Mouse (Mus musculus) lung, adult 2 months (tissue): ENCODE data around the gene Fam214a. TPM values are rescaled to one million over a fixed set of nuclear protein-coding genes. Genes with fewer than 3 reads are reported as not detected.

ENCODE experiments used
- DNase-seq: peaks from one replicate; pipeline ENCODE4 v3.0.0; 2022
- H3K4me1 ChIP-seq: fragments of 200-500 bp; 2 replicates; pipeline ENCODE4 v1.6.1; 2011; ENCODE audit warnings: low read length; ENCODE audit not compliant: control insufficient read depth, insufficient read depth
- H3K4me3 ChIP-seq: fragments of 200-500 bp; replicated peaks from 2 replicates; pipeline ENCODE3; 2011; ENCODE audit warnings: low read depth, mild to moderate bottlenecking, control low read depth, low read length; ENCODE audit errors: extremely low read depth
- CTCF ChIP-seq: fragments of 200-500 bp; IDR thresholded peaks from 2 replicates; pipeline ENCODE4 v1.5.1; 2011; ENCODE audit warnings: mild to moderate bottlenecking, low read length, control low read depth; ENCODE audit not compliant: insufficient read depth
- POLR2A ChIP-seq: fragments of 200-500 bp; IDR thresholded peaks from 2 replicates; pipeline ENCODE4 v1.6.1; 2011; ENCODE audit warnings: low read depth, mild to moderate bottlenecking, control low read depth, low read length, borderline replicate concordance; ENCODE audit errors: extremely low read depth
- WGBS: fragments of 180-500 bp; shearing (Covaris S2); methylation state at CpG from one replicate; pipeline ENCODE4 v1.1.7; 2018; 5-methylcytosine and 5-hydroxymethylcytosine counted together
- polyA plus RNA-seq: library from polyadenylated mRNA; depleted of rRNA; stranded (reverse); fragments of >200 nt; gene quantifications from 2 replicates; pipeline ENCODE4 v1.2.3, GENCODE M21; 2012; rRNA removed

Fam214a gene
- polyA plus RNA-seq, 1 experiment = 11.8 TPM

DNA sequence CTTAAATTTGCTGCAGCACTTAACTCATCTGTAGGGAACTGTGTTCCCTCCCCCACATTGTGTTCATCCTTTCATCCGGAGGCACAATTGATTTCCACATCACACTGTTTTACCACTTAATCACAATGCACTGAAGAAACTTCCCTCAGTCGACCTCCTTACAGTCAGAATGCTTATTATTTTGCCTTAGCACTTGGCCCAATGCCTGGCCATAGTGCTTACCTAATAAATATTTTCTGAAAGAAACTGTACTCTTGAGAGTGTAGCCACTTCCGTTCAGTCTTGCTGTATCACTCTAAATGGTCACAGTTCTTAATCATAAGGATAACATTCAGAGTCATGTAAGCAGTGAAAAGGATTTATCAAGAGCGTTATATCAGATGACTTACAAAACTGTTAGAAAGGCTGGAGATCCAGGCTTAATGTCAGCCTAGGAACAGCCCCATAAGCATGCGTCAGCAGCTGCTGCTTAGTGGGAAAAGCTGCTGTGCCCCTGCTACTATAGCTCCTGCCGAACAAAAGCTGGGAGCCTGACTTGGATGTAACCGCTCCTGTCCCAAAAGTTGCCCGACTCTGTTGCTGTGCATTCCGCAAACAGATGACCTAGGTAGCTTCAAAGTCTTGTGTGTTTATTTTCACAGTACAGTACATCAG lies 112.1 kb downstream of the Fam214a start:
- Histone ChIP-seq H3K4me1 (no peaks in the 10 kb centered on the region), H3K4me3 (no peak overlapping the region)
- WGBS = 50% methylated on average over 9 of the region's 9 CpGs
- no peak for DNase-seq
- TF ChIP-seq POLR2A (no peak), CTCF (no peak)

GRCm38 (mm10) chr9:75070457-75071028 lies 117.9 kb downstream of the Fam214a start, which contains the start of gene Myo5a:
Myo5a (plus strand) TSS chr9:75071015.
- TF ChIP-seq CTCF = no peak
- no peak for TF ChIP-seq POLR2A
- WGBS = 22% methylated on average over 23 of the region's 23 CpGs
- Histone ChIP-seq H3K4me1 (peaks cover 7% of the 10 kb centered on the region), H3K4me3 (peak within 1 kb of the TSS; percentile 69)
- no peak for DNase-seq

DNA sequence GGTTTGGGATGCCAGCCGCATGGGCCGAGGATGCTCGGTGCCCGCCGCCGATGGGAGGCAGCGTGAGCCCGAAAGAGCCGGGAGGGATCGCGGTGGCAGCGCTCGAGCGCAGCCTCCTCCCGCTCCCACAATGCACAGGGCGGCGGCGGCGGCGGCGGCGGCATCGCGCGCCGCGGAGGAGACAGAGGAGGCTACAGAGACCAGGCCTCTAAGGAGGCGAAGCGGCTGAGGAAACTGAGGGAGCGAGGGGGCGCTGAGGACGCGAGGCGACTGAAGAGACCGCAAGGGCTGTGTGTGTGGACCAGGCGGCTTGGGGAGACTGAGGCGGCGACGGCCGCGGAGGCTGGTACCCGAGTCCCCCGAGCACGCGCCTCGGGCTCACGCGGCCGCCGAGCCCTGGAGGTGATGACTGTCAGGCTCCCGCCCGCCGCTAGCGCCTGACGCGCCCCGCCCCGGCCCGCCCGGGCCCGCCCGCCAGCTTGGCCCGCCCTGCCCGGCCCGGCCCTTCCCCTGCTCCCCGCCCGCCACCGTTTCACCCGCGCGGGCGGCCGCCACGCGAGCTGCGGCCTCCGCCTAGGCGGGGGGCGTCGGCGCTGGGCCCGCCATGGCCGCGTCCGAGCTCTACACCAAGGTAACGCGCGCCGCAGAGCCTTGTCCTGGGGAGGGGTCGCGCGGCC lies 118.5 kb downstream of the Fam214a start:
- Histone ChIP-seq H3K4me3 (peak overlapping the region; percentile 69), H3K4me1 (peaks cover 7% of the 10 kb centered on the region)
- TF ChIP-seq CTCF (no peak), POLR2A (no peak)
- under 1% methylated on average over 86 of the region's 92 CpGs for WGBS
- DNase-seq = peak; percentile 69

GRCm38 (mm10) chr9:75071706-75072192 lies 119.1 kb downstream of the Fam214a start:
- WGBS = 1% methylated on average over 29 of the region's 29 CpGs
- H3K4me1 ChIP-seq = peaks cover 7% of the 10 kb centered on the region
- no peak for TF ChIP-seq POLR2A
- no peak for TF ChIP-seq CTCF
- peak overlapping the region; percentile 69 for H3K4me3 ChIP-seq
- no peak for DNase-seq

- Histone ChIP-seq H3K4me3 (no peak overlapping the region), H3K4me1 (peaks cover 7% of the 10 kb centered on the region)
- TF ChIP-seq POLR2A = no peak
- no peak for TF ChIP-seq CTCF
- no peak for DNase-seq
- 67% methylated on average over 3 of the region's 3 CpGs for WGBS
These were observed 119.7 kb downstream of the Fam214a start for GRCm38 (mm10) chr9:75072361-75072760.

DNA sequence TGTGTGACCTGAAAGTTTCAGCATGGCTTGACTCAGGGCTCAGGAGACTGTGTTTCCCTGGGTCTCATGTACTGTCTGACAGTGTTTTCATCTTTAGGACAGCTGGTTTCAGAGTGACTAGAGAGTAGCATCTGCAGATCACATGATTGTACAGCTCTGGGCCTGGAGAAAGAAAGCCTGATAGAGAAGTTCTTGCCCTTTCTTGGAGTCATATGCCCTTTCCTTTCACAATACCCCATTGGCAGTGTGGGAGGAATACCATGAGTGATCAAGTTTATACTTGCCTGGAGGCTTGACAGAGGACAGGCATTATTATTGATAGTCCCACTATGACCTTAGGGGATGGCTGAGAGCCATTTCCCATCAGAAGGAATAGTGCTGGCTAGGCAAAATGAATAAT lies 124.5 kb downstream of the Fam214a start:
- TF ChIP-seq POLR2A (no peak), CTCF (no peak)
- H3K4me1 ChIP-seq = no peaks in the 10 kb centered on the region
- no peak for DNase-seq
- no peak overlapping the region for H3K4me3 ChIP-seq

Other genes starting within 250 kb of the Fam214a start
- not detected in 2 replicates for gene Onecut1, start 91.0 kb upstream of the Fam214a start, polyA plus RNA-seq
- 9.0 and 16.1 TPM in 2 replicates for gene Arpp19, start 84.7 kb downstream of the Fam214a start, polyA plus RNA-seq
- gene Myo5a, start 118.1 kb downstream of the Fam214a start, polyA plus RNA-seq = 3.1 and 5.8 TPM in 2 replicates